Mouse (Mus musculus): Measurements from ENCODE around the gene Tex12. TPM values are rescaled to one million over a fixed set of nuclear protein-coding genes. Genes with fewer than 3 reads are reported as not detected.

The Tex12 gene
- polyA plus RNA-seq, 1 experiment from 2014 or later, result not detected

DNA sequence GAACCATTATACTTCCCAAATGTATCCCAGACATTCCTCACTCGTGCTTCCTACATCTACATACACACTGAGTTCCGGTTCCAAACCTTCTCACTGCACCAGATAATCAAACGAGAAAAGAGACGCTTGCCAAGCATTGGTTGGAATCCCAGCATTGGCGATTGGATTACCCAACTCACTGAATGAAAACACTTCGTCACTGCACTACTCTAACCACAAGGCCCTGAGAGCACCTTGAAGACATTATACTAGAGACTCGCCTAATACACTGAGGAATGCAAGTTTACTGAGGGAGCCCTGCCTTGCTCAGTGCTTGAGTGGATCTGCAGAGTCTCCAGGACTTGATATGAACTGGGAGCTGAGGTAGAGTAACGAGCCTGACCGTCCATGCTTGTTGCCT, 18.7 kb downstream of the Tex12 start:
- ATAC-seq (replicated peaks; ENCODE audit: extremely low read depth, insufficient read depth, low FRiP score), result no peak
- Histone ChIP-seq H3K4me3 (ENCODE audit: low read length) (no peak overlapping the region), H3K9me3 (replicated peaks; ENCODE audit: control insufficient read depth, low read length) (no peaks in the 10 kb centered on the region), H3K4me2 (ENCODE audit: low read depth, low read length) (no peak overlapping the region), H3K36me3 (ENCODE audit: control insufficient read depth, insufficient read depth) (no peaks in the 10 kb centered on the region), H3K27me3 (ENCODE audit: control insufficient read depth, insufficient read depth, low read length) (no peaks in the 10 kb centered on the region), H3K27ac (ENCODE audit: low read length) (no peak overlapping the region), H3K9ac (ENCODE audit: low read length) (no peak overlapping the region), H3K4me1 (ENCODE audit: control insufficient read depth, insufficient read depth, low read length) (no peaks in the 10 kb centered on the region)
- 69% methylated on average over 9 of the region's 9 CpGs for WGBS

DNA sequence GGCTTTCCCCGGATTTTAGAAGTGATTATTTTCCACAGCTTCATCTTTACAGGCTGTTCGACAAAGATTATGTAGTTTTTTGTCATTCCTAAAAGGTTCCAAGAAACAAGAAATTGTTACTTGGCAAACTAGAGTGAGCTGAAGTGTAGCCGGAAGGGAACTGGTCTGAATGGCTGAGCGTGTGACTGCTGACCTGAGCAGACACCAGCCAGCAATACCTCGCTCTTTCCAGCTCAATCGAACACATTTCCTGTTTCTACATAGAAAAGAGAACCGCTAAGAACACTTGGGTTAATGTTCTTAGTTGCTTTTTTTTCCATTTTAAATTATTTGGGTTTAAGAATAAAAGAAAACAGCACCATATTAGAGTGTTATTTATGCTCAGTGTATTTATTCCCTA, 21.0 kb downstream of the Tex12 start:
- no peak for ATAC-seq (replicated peaks; ENCODE audit: extremely low read depth, insufficient read depth, low FRiP score)
- Histone ChIP-seq H3K4me3 (ENCODE audit: low read length) (no peak overlapping the region), H3K36me3 (ENCODE audit: control insufficient read depth, insufficient read depth) (no peaks in the 10 kb centered on the region), H3K27ac (ENCODE audit: low read length) (no peak overlapping the region), H3K9me3 (replicated peaks; ENCODE audit: control insufficient read depth, low read length) (no peaks in the 10 kb centered on the region), H3K4me2 (ENCODE audit: low read depth, low read length) (no peak overlapping the region), H3K27me3 (ENCODE audit: control insufficient read depth, insufficient read depth, low read length) (no peaks in the 10 kb centered on the region), H3K4me1 (ENCODE audit: control insufficient read depth, insufficient read depth, low read length) (no peaks in the 10 kb centered on the region), H3K9ac (ENCODE audit: low read length) (no peak overlapping the region)
- WGBS, result 57% methylated on average over 7 of the region's 7 CpGs

DNA sequence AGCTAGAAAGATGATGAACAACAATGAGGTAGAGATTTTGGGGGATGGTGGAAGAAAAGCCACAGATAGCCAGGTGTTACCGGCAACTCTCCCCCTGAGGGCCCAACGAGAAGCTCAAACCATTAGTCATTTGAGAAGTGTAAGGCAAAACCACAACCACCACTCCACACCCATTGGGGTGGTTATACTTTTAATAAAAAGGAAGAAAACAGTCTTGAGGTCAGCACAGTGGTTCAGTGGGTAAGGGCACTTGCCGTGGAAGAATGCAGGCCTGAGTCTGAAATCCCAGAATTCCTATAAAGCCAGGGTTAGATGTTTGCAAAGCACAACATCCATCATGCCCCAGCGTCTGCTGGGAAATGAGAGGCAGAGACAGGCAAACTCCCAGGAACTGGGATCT, 23.8 kb downstream of the Tex12 start:
- H3K4me3 ChIP-seq (ENCODE audit: low read length), result no peak overlapping the region
- no peak for ATAC-seq (replicated peaks; ENCODE audit: extremely low read depth, insufficient read depth, low FRiP score)
- no peaks in the 10 kb centered on the region for H3K27me3 ChIP-seq (ENCODE audit: control insufficient read depth, insufficient read depth, low read length)
- H3K36me3 ChIP-seq (ENCODE audit: control insufficient read depth, insufficient read depth), result no peaks in the 10 kb centered on the region
- H3K27ac ChIP-seq (ENCODE audit: low read length), result no peak overlapping the region
- WGBS, result 55% methylated on average over 4 of the region's 4 CpGs
- H3K4me2 ChIP-seq (ENCODE audit: low read depth, low read length), result no peak overlapping the region
- H3K4me1 ChIP-seq (ENCODE audit: control insufficient read depth, insufficient read depth, low read length), result no peaks in the 10 kb centered on the region
- no peak overlapping the region for H3K9ac ChIP-seq (ENCODE audit: low read length)
- H3K9me3 ChIP-seq (replicated peaks; ENCODE audit: control insufficient read depth, low read length), result no peaks in the 10 kb centered on the region

DNA sequence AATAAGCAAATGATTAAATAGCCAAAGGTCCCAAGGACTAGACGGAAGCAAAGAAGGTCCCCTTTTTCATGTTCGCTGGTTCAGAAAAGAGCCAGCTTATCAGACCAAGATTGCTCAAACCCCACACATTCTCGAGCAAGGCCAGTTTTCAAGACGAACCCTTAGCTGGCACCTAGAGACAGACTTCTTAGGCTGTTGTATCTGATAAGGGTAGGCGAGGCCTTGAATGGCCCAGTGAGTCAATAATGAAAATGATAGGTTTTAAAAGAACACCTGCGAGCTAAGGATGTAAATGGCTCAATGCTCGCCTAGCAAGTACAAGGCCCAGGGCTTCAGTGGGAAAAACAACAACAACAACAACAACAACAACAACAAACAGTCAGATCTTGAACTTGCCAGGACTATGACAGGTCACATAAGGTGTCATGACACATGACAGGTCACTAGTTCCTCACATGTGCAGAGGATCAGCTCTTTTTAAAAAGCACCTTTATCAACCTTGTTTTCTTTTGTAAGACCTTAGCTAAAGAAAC, 24.5 kb downstream of the Tex12 start:
- no peak overlapping the region for H3K27ac ChIP-seq (ENCODE audit: low read length)
- H3K27me3 ChIP-seq (ENCODE audit: control insufficient read depth, insufficient read depth, low read length), result no peaks in the 10 kb centered on the region
- WGBS, result 56% methylated on average over 7 of the region's 7 CpGs
- no peak overlapping the region for H3K4me3 ChIP-seq (ENCODE audit: low read length)
- no peaks in the 10 kb centered on the region for H3K36me3 ChIP-seq (ENCODE audit: control insufficient read depth, insufficient read depth)
- H3K4me1 ChIP-seq (ENCODE audit: control insufficient read depth, insufficient read depth, low read length), result no peaks in the 10 kb centered on the region
- no peaks in the 10 kb centered on the region for H3K9me3 ChIP-seq (replicated peaks; ENCODE audit: control insufficient read depth, low read length)
- no peak overlapping the region for H3K4me2 ChIP-seq (ENCODE audit: low read depth, low read length)
- H3K9ac ChIP-seq (ENCODE audit: low read length), result no peak overlapping the region
- no peak for ATAC-seq (replicated peaks; ENCODE audit: extremely low read depth, insufficient read depth, low FRiP score)

DNA sequence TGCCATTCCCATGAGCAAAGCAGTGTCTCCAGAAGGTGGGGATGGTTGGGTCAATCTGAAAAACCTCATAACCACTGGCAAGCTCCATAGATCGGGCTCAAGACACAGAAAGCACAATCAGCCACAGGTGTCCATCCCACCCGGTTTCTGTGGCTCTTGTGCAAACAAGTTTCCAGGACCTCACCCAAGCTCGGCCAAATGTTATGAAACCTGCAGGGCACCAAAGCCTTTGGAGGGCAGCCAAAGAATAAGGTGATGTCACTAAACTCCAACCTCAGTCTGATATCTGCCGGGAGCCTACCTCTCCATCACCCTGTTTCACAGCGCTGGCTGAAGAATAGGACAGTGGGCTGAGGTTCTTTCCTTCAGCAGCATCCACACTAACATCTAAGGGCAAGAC, 25.2 kb downstream of the Tex12 start:
- H3K27me3 ChIP-seq (ENCODE audit: control insufficient read depth, insufficient read depth, low read length), result no peaks in the 10 kb centered on the region
- ATAC-seq (replicated peaks; ENCODE audit: extremely low read depth, insufficient read depth, low FRiP score), result no peak
- H3K36me3 ChIP-seq (ENCODE audit: control insufficient read depth, insufficient read depth), result no peaks in the 10 kb centered on the region
- no peak overlapping the region for H3K27ac ChIP-seq (ENCODE audit: low read length)
- H3K4me1 ChIP-seq (ENCODE audit: control insufficient read depth, insufficient read depth, low read length), result no peaks in the 10 kb centered on the region
- WGBS, result 55% methylated on average over 5 of the region's 5 CpGs
- no peak overlapping the region for H3K9ac ChIP-seq (ENCODE audit: low read length)
- no peak overlapping the region for H3K4me3 ChIP-seq (ENCODE audit: low read length)
- no peak overlapping the region for H3K4me2 ChIP-seq (ENCODE audit: low read depth, low read length)
- H3K9me3 ChIP-seq (replicated peaks; ENCODE audit: control insufficient read depth, low read length), result no peaks in the 10 kb centered on the region

DNA sequence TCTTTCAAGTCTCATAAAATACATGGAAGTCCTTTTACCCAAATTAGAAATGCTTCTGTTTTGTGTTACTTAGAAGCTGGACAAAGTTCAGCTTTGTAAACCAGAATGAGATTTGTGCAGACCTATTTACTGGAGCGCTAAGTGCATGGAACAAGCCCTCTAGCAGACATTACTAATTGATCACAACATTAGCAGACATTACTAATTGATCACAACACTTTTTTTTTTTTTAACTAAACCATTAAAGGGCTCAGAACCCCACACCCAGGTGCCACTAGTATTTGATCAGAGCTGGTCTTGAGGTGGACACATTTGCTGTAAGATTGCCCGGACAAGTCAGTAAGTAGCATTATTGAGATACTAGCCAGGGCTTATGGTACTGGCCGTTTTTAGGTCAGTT, 27.3 kb downstream of the Tex12 start:
- Histone ChIP-seq H3K4me2 (ENCODE audit: low read depth, low read length) (no peak overlapping the region), H3K9ac (ENCODE audit: low read length) (no peak overlapping the region), H3K9me3 (replicated peaks; ENCODE audit: control insufficient read depth, low read length) (no peaks in the 10 kb centered on the region), H3K27ac (ENCODE audit: low read length) (no peak overlapping the region), H3K36me3 (ENCODE audit: control insufficient read depth, insufficient read depth) (no peaks in the 10 kb centered on the region), H3K4me3 (ENCODE audit: low read length) (no peak overlapping the region), H3K27me3 (ENCODE audit: control insufficient read depth, insufficient read depth, low read length) (no peaks in the 10 kb centered on the region), H3K4me1 (ENCODE audit: control insufficient read depth, insufficient read depth, low read length) (no peaks in the 10 kb centered on the region)
- 58% methylated on average over 3 of the region's 3 CpGs for WGBS
- ATAC-seq (replicated peaks; ENCODE audit: extremely low read depth, insufficient read depth, low FRiP score), result no peak

DNA sequence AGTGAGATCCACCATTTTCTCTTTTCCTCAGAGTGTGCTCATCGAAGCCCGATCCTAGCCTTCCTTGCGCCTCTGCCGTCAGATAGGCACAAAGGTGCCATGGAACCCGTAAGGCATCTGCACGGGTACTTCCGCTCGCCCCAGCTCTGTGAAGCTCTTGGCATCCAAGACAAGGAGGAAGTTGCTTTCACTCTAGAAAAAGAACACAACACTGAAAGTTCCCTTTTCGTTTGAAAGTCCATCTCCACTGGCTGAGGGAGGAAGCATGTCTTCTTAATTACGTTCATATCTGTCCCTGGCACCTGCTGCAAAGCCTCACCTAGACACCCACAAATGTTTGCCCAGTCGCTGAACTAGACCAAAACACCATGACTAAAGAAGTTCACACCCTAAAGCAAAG, 27.8 kb downstream of the Tex12 start:
- Histone ChIP-seq H3K4me1 (ENCODE audit: control insufficient read depth, insufficient read depth, low read length) (no peaks in the 10 kb centered on the region), H3K9me3 (replicated peaks; ENCODE audit: control insufficient read depth, low read length) (no peaks in the 10 kb centered on the region), H3K4me2 (ENCODE audit: low read depth, low read length) (no peak overlapping the region), H3K27me3 (ENCODE audit: control insufficient read depth, insufficient read depth, low read length) (no peaks in the 10 kb centered on the region), H3K27ac (ENCODE audit: low read length) (no peak overlapping the region), H3K9ac (ENCODE audit: low read length) (no peak overlapping the region), H3K36me3 (ENCODE audit: control insufficient read depth, insufficient read depth) (no peaks in the 10 kb centered on the region), H3K4me3 (ENCODE audit: low read length) (no peak overlapping the region)
- ATAC-seq (replicated peaks; ENCODE audit: extremely low read depth, insufficient read depth, low FRiP score), result no peak
- 75% methylated on average over 11 of the region's 11 CpGs for WGBS

DNA sequence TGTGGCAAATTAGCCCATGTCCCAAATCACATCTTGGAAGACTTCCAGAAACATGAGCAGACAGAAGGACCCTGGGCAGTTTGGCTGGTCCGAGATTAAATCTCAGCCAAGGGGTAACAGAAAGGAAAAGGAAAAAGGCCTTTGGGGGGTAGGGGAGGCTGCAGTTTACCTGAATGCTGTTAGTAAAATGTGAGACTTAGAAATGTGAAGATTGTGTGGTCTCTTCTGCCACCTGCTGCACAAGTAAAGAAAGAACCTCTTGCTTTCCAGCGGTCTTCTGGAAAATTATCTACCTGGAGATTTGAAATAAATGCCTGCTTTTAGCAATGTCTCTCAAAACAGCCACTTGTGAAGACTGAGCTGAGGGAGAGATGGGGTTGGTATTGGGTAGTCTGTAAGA, 30.2 kb downstream of the Tex12 start:
- no peak for ATAC-seq (replicated peaks; ENCODE audit: extremely low read depth, insufficient read depth, low FRiP score)
- no peak overlapping the region for H3K4me3 ChIP-seq (ENCODE audit: low read length)
- no peak overlapping the region for H3K27ac ChIP-seq (ENCODE audit: low read length)
- H3K9me3 ChIP-seq (replicated peaks; ENCODE audit: control insufficient read depth, low read length), result no peaks in the 10 kb centered on the region
- H3K27me3 ChIP-seq (ENCODE audit: control insufficient read depth, insufficient read depth, low read length), result no peaks in the 10 kb centered on the region
- H3K36me3 ChIP-seq (ENCODE audit: control insufficient read depth, insufficient read depth), result no peaks in the 10 kb centered on the region
- H3K4me2 ChIP-seq (ENCODE audit: low read depth, low read length), result no peak overlapping the region
- WGBS, result 10% methylated on average over 2 of the region's 2 CpGs
- H3K4me1 ChIP-seq (ENCODE audit: control insufficient read depth, insufficient read depth, low read length), result peaks cover 9% of the 10 kb centered on the region
- no peak overlapping the region for H3K9ac ChIP-seq (ENCODE audit: low read length)

DNA sequence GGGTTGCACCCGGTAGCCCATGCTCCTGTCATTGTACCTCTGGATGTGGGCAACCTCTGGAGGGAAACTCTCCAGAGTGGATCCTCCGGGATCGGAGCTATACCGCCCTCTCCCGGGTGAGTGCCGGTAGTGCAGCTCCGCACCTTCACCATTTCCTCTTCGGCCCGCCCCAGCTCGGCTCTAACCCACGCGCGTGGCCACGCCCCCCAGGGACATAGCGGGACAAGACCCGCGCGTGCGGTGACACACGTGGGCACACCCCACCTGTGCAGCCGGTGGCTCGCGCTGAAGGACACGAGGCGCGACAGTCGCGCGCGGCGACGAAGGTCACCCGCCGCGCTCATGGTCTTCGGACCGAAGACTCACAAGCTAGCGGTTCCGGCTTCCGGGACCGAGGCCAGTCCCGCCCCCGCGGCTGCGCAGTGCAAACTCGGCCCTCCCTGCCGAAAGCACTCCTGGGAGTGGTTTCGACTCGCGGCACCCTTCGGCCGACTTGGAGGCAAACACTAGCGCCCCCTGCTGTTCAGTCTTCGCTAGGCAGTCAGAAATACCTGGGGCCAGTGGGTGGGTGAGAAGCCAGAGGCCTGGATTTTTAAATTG, 32.7 kb downstream of the Tex12 start, which contains the start of gene Pts:
Gene Pts, minus strand, starts transcription at position 432 of the 600 bp plus-strand sequence.
- peak within 1 kb of the TSS; percentile 78 for H3K27ac ChIP-seq (ENCODE audit: low read length)
- ATAC-seq (replicated peaks; ENCODE audit: extremely low read depth, insufficient read depth, low FRiP score), result peak; percentile 100
- peak within 1 kb of the TSS; percentile 79 for H3K4me2 ChIP-seq (ENCODE audit: low read depth, low read length)
- WGBS, result under 1% methylated on average over 54 of the region's 54 CpGs
- 0 out of 2 replicates have a peak, but pooled peaks cover 2% of the 10 kb centered on the region for H3K36me3 ChIP-seq (ENCODE audit: control insufficient read depth, insufficient read depth)
- H3K9me3 ChIP-seq (replicated peaks; ENCODE audit: control insufficient read depth, low read length), result no peaks in the 10 kb centered on the region
- no peaks in the 10 kb centered on the region for H3K27me3 ChIP-seq (ENCODE audit: control insufficient read depth, insufficient read depth, low read length)
- peak within 1 kb of the TSS; percentile 79 for H3K9ac ChIP-seq (ENCODE audit: low read length)
- peak within 1 kb of the TSS; percentile 68 for H3K4me3 ChIP-seq (ENCODE audit: low read length)
- H3K4me1 ChIP-seq (ENCODE audit: control insufficient read depth, insufficient read depth, low read length), result peaks cover 9% of the 10 kb centered on the region
